Mouse (Mus musculus): ENCODE results near the gene Eif3l. TPM values are rescaled to one million over a fixed set of nuclear protein-coding genes. Genes with fewer than 3 reads are reported as not detected.

Eif3l gene
- total and polyA plus RNA-seq, 3 experiments, result 301 to 442 (median 394) TPM

DNA sequence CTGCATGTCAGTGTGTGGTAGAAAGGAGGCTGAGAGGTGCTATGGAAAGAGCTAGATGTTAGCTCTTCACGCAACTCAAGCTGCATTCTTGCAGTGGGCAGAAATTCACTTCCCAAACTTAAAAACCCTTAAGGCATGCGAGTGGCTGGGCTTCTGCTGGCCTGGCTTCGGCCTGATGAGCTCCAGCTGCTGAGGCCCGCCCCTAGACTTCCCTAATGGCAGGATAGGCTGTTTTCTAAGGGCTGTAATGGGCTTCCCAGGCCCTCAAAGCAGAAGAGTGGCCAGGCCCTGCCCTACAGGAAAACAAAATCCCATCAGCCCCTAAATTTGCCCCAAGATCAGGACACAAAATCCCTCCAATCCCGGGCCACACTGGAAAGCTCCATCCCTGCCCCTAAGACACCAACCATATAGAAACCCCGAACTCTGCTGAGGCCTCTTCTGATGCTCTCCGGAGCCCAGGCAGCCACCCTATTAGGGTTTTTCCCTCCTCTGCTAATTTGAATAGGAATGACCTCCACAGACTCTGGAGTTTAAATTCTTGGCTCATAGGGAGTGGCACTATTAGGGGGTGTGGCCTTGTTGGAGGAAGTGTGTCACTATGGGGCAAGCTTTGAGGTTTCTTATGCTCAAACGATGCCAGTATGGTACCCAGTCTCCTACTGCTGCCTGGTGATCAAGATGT lies 9.8 kb upstream of the Eif3l start:
- DNase-seq (ENCODE audit: low read depth, low spot score), result no peak
- no peak overlapping the region for H3K9ac ChIP-seq (ENCODE audit: control insufficient read depth, low read depth, low read length, poor library complexity, severe bottlenecking)
- no peak overlapping the region for H3K4me3 ChIP-seq (ENCODE audit: control insufficient read depth in 1 of 2, insufficient read depth in 1 of 2, low read depth in 2 of 2, low read length in 2 of 2)
- H3K79me2 ChIP-seq (ENCODE audit: control insufficient read depth, insufficient read depth, low read length, poor library complexity), result peaks cover 12% of the 10 kb centered on the region
- no peak overlapping the region for H3K27ac ChIP-seq (ENCODE audit: control insufficient read depth, low read depth, low read length)
- no peaks in the 10 kb centered on the region for H3K9me3 ChIP-seq (replicated peaks; ENCODE audit: insufficient read depth, low read length)
- H3K27me3 ChIP-seq (ENCODE audit: control insufficient read depth in 1 of 2, insufficient read depth in 2 of 2, low read length in 2 of 2), result no peaks in the 10 kb centered on the region
- peaks cover 6 to 44% of the 10 kb centered on the region in 2 experiments for H3K4me1 ChIP-seq (ENCODE audit: control insufficient read depth in 1 of 2, insufficient read depth in 2 of 2, low read length in 2 of 2)
- peaks cover 0 to 41% of the 10 kb centered on the region in 2 experiments; a peak in 2 of 4 replicates for H3K36me3 ChIP-seq (ENCODE audit: control insufficient read depth in 1 of 2, insufficient read depth in 2 of 2, low read length in 2 of 2)
- TF ChIP-seq TCF12 (IDR thresholded peaks at IDR 0.05; ENCODE audit: low read depth, low read length) (no peak), HCFC1 (IDR thresholded peaks at IDR 0.05; ENCODE audit: low read depth, low read length) (no peak), NELFE (IDR thresholded peaks at IDR 0.05; ENCODE audit: low read depth, low read length) (no peak), RAD21 (IDR thresholded peaks at IDR 0.05; ENCODE audit: low read depth, low read length) (no peak), RCOR1 (IDR thresholded peaks at IDR 0.05; ENCODE audit: low read depth, low read length) (no peak)

DNA sequence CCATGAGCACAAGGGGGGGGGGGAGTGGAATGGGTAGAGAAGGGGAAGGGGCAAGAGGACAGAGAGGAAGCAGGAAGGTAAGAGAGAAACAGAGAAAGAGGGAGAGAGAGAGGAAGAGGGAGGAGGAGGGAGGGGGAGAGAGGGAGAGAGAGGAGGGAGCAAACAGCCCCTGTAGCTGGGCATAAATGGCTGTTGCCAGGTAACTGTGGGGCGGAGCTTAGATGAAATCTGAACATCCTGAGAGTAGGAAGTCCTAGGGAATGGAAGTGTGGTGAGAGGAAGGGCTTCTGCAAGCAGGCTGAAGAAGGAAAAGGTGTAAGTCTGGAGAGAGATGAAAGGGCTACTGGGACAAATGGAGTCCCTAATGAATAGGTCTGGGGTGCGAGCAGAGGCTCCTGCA lies 8.7 kb upstream of the Eif3l start:
- no peaks in the 10 kb centered on the region for H3K9me3 ChIP-seq (replicated peaks; ENCODE audit: insufficient read depth, low read length)
- no peak for TF ChIP-seq BHLHE40 (IDR thresholded peaks at IDR 0.05; ENCODE audit: borderline replicate concordance, low read depth, low read length)
- no peak for TF ChIP-seq SIN3A (IDR thresholded peaks at IDR 0.05; ENCODE audit: low read length)
- TF ChIP-seq CTCF (IDR thresholded peaks at IDR 0.05 in 2 of 3, conservative IDR thresholded peaks at IDR 0.05 in 1 of 3; ENCODE audit: control insufficient read depth in 1 of 3, insufficient read depth in 1 of 3, low read depth in 2 of 3, low read length in 3 of 3, poor library complexity in 1 of 3, severe bottlenecking in 1 of 3), result no peak
- no peak for TF ChIP-seq ZKSCAN1 (IDR thresholded peaks at IDR 0.05; ENCODE audit: low read depth, low read length)
- TF ChIP-seq POLR2A (IDR thresholded peaks at IDR 0.05; ENCODE audit: control insufficient read depth in 1 of 2, insufficient read depth in 1 of 2, low read depth in 1 of 2, low read length in 2 of 2, poor library complexity in 1 of 2), result no peak
- TF ChIP-seq ELF1 (IDR thresholded peaks at IDR 0.05; ENCODE audit: low read depth, low read length), result no peak
- no peak for TF ChIP-seq TBP (IDR thresholded peaks at IDR 0.05; ENCODE audit: low read depth, low read length)
- DNase-seq (ENCODE audit: low read depth, low spot score), result no peak
- no peak overlapping the region for H3K4me3 ChIP-seq (ENCODE audit: control insufficient read depth in 1 of 2, insufficient read depth in 1 of 2, low read depth in 2 of 2, low read length in 2 of 2)
- peak overlapping the region; percentile 86 for H3K27ac ChIP-seq (ENCODE audit: control insufficient read depth, low read depth, low read length)
- H3K4me1 ChIP-seq (ENCODE audit: control insufficient read depth in 1 of 2, insufficient read depth in 2 of 2, low read length in 2 of 2), result peaks cover 6 to 42% of the 10 kb centered on the region in 2 experiments
- peaks cover 11% of the 10 kb centered on the region for H3K79me2 ChIP-seq (ENCODE audit: control insufficient read depth, insufficient read depth, low read length, poor library complexity)
- H3K27me3 ChIP-seq (ENCODE audit: control insufficient read depth in 1 of 2, insufficient read depth in 2 of 2, low read length in 2 of 2), result no peaks in the 10 kb centered on the region
- H3K9ac ChIP-seq (ENCODE audit: control insufficient read depth, low read depth, low read length, poor library complexity, severe bottlenecking), result no peak overlapping the region
- H3K36me3 ChIP-seq (ENCODE audit: control insufficient read depth in 1 of 2, insufficient read depth in 2 of 2, low read length in 2 of 2), result peaks cover 0 to 40% of the 10 kb centered on the region in 2 experiments; a peak in 2 of 4 replicates

DNA sequence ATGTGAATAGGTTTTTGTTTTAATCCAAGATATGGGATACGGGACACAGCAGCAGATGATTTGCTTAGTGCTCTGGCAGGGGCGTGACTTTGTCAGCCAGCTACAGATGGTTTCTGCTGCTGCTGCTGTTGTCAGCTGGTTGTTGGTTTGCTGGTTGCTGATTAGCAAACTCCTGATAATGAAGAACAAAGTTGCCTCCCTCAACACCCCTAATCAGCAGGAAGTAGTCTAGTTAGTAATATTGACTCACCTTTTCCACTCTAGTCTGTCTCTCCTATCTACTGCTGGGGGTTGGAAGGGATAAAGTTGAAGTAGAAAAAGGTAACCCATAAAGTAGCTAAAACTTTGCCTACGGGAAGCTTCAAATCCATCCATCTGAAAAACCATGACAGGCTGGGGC lies 7.3 kb upstream of the Eif3l start:
- Histone ChIP-seq H3K4me3 (ENCODE audit: control insufficient read depth in 1 of 2, insufficient read depth in 1 of 2, low read depth in 2 of 2, low read length in 2 of 2) (no peak overlapping the region), H3K79me2 (ENCODE audit: control insufficient read depth, insufficient read depth, low read length, poor library complexity) (peaks cover under 1% of the 10 kb centered on the region; the same call in 1 of the 2 replicates), H3K4me1 (ENCODE audit: control insufficient read depth in 1 of 2, insufficient read depth in 2 of 2, low read length in 2 of 2) (peaks cover 6 to 42% of the 10 kb centered on the region in 2 experiments), H3K27me3 (ENCODE audit: control insufficient read depth in 1 of 2, insufficient read depth in 2 of 2, low read length in 2 of 2) (no peaks in the 10 kb centered on the region), H3K9ac (ENCODE audit: control insufficient read depth, low read depth, low read length, poor library complexity, severe bottlenecking) (peak overlapping the region; percentile 9), H3K9me3 (replicated peaks; ENCODE audit: insufficient read depth, low read length) (no peaks in the 10 kb centered on the region), H3K27ac (ENCODE audit: control insufficient read depth, low read depth, low read length) (peak overlapping the region; percentile 88), H3K36me3 (ENCODE audit: control insufficient read depth in 1 of 2, insufficient read depth in 2 of 2, low read length in 2 of 2) (peaks cover 0 to 34% of the 10 kb centered on the region in 2 experiments; a peak in 2 of 4 replicates)
- DNase-seq (ENCODE audit: low read depth, low spot score), result peak; percentile 92
- TF ChIP-seq USF1 (IDR thresholded peaks at IDR 0.05; ENCODE audit: low read depth, low read length) (peak; percentile 24; the same call in 1 of the 2 replicates), ETS1 (IDR thresholded peaks at IDR 0.05; ENCODE audit: low read depth, low read length) (peak; percentile 100), E2F4 (IDR thresholded peaks at IDR 0.05; ENCODE audit: borderline replicate concordance, low read depth, low read length) (no peak), JUND (IDR thresholded peaks at IDR 0.05; ENCODE audit: low read depth, low read length) (peak; percentile 75), MAZ (IDR thresholded peaks at IDR 0.05; ENCODE audit: low read depth, low read length) (no peak), SIN3A (IDR thresholded peaks at IDR 0.05; ENCODE audit: low read length) (peak; percentile 94), RCOR1 (IDR thresholded peaks at IDR 0.05; ENCODE audit: low read depth, low read length) (peak; percentile 5; the same call in 1 of the 2 replicates), TCF12 (IDR thresholded peaks at IDR 0.05; ENCODE audit: low read depth, low read length) (peak; percentile 92), POLR2AphosphoS5 (IDR thresholded peaks at IDR 0.05; ENCODE audit: borderline replicate concordance, low read depth, low read length) (no peak), TBP (IDR thresholded peaks at IDR 0.05; ENCODE audit: low read depth, low read length) (peak; percentile 43; the same call in 1 of the 2 replicates), KAT2A (conservative IDR thresholded peaks at IDR 0.05; ENCODE audit: low read depth, low read length) (no peak), HCFC1 (IDR thresholded peaks at IDR 0.05; ENCODE audit: low read depth, low read length) (0 out of 2 replicates have a peak, but pooled peaks have one; percentile 45), USF2 (IDR thresholded peaks at IDR 0.05; ENCODE audit: borderline replicate concordance in 1 of 2, insufficient read depth in 1 of 2, low read depth in 1 of 2, low read length in 2 of 2) (no peak), MYB (IDR thresholded peaks at IDR 0.05; ENCODE audit: low read depth, low read length) (no peak), EP300 (IDR thresholded peaks at IDR 0.05; ENCODE audit: low read depth in 1 of 2, low read length in 2 of 2) (peak; percentile 94 to 97), TAL1 (IDR thresholded peaks at IDR 0.05; ENCODE audit: low read length) (peak; percentile 84), ELF1 (IDR thresholded peaks at IDR 0.05; ENCODE audit: low read depth, low read length) (no peak)
